Mouse (Mus musculus): ENCODE measurements at regions not wholly inside any gene's neighbourhood (a gene's known extent, or its start where the extent isn't known, plus 50 kb on each side); places are given as distances from the start of the nearest gene placed in this dataset.
"Not testable (repeated sequence)": the region's sequence is repeated elsewhere in the genome, so short reads cannot be mapped to it uniquely, and the experiment has no call there.

DNA sequence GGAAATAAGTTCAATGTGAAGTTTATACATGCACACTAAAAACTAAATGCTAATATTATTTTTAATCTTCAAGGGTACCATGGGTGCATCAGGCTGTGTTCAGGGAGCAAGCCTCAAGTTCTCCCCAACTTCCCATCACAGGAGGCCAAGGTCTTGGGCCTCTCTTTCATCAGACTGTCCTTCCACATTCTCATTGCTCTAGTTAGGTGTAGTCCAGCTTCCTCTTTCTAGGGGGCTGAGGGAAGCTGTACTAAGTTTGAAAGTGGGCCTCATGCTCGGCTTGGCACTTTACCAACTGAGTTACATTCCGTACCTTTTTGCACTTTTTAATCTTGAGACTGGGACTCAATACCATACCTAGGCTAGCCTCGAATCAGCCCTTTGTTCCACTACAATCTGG lies 173.3 kb downstream of the Dhx15 start:
- no peak for DNase-seq
- intact Hi-C loops (cut with DNase I) = no loop called here

DNA sequence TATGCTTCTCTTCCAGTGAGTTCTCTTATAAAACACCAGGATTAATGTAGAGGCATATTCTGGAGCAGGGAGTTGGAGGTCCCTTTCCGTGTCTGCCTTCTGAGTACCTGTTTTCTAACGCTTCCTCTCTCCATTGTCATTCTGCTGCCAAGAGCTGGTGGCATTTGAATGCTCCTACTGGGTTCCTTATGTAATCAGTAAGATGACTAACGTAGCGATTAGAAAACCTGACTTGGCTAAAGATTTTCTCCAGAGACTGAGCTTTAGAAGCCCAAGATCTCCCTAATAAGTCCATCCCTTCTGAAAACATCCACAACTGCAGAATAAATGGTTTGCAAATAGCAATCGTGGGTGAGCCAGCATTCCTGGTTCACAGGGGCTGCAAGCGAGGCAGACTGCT lies 174.5 kb downstream of the Dhx15 start:
- intact Hi-C loops (cut with DNase I) = no loop called here
- DNase-seq = no peak

- intact Hi-C loops (cut with DNase I) = no loop called here
- DNase-seq = no peak
Measured at GRCm38 (mm10) chr5:52010426-52010825, 179.9 kb downstream of the Dhx15 start.

DNA sequence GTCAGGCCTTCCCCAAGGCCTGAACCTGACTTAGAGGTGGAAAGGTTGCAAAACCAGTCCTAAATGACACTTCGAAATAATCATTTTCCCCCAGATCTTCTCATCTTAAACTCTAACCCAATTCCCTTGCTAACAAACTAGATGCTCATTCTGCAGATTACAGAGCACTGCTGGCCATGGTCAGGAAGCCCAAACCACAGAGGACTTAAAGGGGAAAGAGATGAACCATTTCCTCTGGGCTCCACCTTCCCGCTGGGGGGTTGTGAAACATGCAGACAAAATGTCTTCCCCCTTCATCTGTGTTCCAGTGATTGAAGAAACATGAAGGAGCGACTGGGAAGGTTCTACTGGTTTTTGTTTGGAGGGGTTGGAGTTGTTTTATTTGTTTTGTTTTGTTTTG lies 181.4 kb downstream of the Dhx15 start:
- intact Hi-C loops (cut with DNase I) = no loop called here
- no peak for DNase-seq

GRCm38 (mm10) chr5:52006843-52007242 lies 183.5 kb downstream of the Dhx15 start:
- no peak for DNase-seq
- intact Hi-C loops (cut with DNase I) = no loop called here

GRCm38 (mm10) chr5:51990847-51991610 lies 199.3 kb downstream of the Dhx15 start:
- intact Hi-C loops (cut with DNase I) = no loop called here
- DNase-seq = no peak

DNA sequence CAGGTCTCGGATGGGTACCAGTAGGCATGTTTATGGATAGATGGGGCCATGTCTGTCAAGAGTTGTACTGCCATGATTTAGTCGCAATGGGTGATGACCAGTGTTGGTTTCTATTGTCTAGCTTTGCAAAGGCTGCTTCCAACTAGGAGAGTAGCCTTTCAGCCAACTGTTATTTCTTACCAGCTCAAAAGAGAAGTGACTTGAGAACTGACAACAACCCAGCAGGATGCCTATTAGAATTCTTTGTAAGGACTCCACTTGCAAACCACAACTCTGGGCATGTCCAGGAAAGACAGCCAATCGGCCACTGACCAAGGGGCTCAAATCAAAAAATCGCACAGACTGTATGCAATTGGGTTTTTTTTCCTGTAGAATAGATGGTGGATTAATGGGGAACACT lies 200.9 kb downstream of the Dhx15 start:
- intact Hi-C loops (cut with DNase I) = no loop called here
- no peak for DNase-seq

- DNase-seq = no peak
- intact Hi-C loops (cut with DNase I) = no loop called here
Measured at GRCm38 (mm10) chr5:51988913-51989312, 201.4 kb downstream of the Dhx15 start.

- no peak for DNase-seq
- intact Hi-C loops (cut with DNase I) = no loop called here
Measured at GRCm38 (mm10) chr5:51984966-51985365, 205.3 kb downstream of the Dhx15 start.

GRCm38 (mm10) chr5:51982780-51983179 lies 207.5 kb downstream of the Dhx15 start:
- intact Hi-C loops (cut with DNase I) = no loop called here
- DNase-seq = no peak

DNA sequence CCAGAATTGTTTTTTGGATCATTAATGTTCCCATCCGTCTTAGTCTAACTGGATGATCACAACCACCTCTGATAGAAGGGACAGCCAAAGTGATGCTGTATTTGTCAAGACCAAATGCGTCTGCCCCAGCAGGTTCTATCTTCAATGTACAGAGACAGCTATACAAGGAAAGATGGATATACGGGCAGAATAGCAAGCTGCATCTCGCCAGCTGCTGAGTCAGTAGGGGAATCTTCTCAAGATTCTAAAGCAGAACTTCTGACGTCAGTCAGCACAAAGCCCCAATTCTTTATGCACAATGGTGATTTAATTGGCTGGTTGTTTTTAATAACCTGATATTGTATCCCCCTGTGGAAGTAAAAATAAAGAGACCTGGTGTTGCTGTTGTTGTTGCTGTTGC lies 209.4 kb downstream of the Dhx15 start:
- no peak for DNase-seq
- intact Hi-C loops (cut with DNase I) = no loop called here

GRCm38 (mm10) chr5:51952499-51952898 lies 237.8 kb downstream of the Dhx15 start:
- DNase-seq = no peak
- intact Hi-C loops (cut with DNase I) = no loop called here

- intact Hi-C loops (cut with DNase I) = no loop called here
- no peak for DNase-seq
Measured at GRCm38 (mm10) chr5:51949996-51950395, 240.3 kb downstream of the Dhx15 start.

DNA sequence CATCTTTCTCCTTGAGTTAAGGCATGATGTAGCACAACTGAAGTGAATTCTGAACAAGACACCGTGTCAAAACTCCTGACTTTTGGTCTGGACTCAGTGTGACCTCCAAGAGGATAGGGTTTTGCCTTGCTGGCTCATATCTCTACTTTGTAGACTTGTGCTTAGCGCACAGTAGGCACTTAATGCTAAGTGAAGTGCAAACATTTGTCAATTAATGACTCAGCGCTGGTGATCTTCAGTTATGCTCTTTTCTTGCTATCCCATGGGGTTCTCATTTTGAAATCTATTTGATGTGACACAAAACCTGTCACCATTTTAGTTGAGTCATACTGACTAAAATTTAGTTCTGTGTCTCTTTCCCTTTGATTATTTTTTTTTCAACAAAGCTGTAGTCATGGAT lies 244.3 kb downstream of the Dhx15 start:
- no peak for DNase-seq
- intact Hi-C loops (cut with DNase I) = no loop called here

DNA sequence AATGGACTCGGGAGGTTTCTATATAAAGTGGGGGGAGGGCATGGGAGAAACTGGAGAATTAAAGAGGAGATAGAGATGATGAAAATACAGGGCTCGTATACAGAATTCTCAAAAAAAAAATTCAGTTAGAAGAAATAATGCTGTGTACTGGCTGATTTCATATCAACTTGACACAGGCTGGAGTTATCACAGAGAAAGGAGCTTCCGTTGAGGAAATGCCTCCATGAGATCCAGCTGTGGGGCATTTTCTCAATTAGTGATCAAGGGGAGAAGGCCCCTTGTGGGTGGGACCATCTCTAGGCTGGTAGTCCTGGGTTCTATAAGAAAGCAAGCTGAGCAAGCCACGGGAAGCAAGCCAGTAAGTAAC lies 248.4 kb downstream of the Dhx15 start:
- DNase-seq; intact Hi-C loops (cut with DNase I): not testable (repeated sequence)

- intact Hi-C loops (cut with DNase I) = no loop called here
- DNase-seq = no peak
Measured at GRCm38 (mm10) chr5:51941255-51941924, 248.9 kb downstream of the Dhx15 start.

GRCm38 (mm10) chr5:51938845-51939244 lies 251.5 kb downstream of the Dhx15 start:
- no peak for DNase-seq
- intact Hi-C loops (cut with DNase I) = no loop called here

DNA sequence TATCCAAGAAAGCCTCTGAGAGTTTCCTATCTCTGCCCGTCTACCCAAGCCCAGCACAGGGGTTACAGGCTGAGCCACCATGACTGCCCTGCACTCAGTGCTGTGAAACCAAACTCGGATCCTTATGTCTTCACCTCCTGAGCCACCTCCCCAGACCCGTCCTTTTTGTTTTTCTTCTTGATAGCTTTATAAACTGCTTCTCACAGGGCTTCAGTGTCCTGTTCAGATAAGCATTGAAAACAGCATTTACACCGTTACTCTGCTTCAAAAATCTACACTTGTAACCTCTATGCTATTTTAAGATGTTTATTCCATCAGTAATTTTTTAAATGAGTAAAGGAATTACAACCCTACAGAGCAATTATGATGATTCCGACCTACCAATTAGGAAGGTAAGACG lies 253.0 kb downstream of the Dhx15 start:
- no peak for DNase-seq
- intact Hi-C loops (cut with DNase I) = no loop called here

GRCm38 (mm10) chr5:51935391-51936354 lies 254.6 kb downstream of the Dhx15 start:
- intact Hi-C loops (cut with DNase I) = no loop called here
- DNase-seq = no peak

DNA sequence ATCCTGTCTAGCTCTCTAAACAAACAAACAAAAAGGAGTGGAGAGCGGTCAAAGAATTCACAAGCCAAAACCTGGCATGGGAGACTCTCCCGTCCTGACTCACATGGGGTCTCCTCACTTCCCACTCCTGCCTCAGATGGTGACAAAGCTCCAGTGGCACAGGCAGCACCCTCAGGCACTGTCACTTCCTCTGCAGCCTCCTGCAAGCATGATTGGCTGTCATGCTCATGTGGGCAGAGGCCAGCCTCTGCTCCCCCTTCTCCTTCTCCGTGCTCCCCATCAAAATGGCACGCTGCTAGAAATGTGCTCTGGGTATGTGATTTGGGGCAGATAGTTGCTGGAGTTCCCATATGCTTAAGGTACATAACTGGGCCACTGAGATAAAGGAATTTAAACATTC lies 255.4 kb downstream of the Dhx15 start:
- DNase-seq = no peak
- intact Hi-C loops (cut with DNase I) = no loop called here

DNA sequence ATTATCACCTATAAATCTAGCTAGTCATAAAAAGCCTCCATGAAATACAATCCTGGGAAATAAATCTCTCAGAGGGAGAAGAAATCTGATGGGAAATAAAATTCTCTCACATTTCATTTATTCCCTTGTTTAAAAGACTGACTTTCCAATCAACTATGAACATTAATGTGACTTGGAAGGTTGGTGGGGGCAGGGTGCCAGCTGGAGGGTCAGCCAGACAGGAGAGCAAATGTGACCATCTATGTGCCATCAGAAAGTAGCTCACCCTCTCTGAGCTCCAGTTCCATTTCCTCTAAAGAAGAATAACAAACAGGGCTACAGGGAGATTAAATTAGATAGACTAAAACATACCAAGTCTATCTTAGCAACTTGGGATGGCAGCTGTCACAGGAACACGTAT lies 257.0 kb downstream of the Dhx15 start:
- DNase-seq = no peak
- intact Hi-C loops (cut with DNase I) = no loop called here

Data from gastrocnemius, postnatal 36 days (tissue).